Mouse (Mus musculus) cerebellum, adult 11-12 months (tissue): Measurements from ENCODE around the gene Rap2a.
A peak's percentile ranks its signal among the peaks of the same experiment; 100 is the strongest.

ENCODE experiments used
- DNase-seq: peaks from one replicate; pipeline ENCODE4 v3.0.0; 2022

Rap2a gene

DNA sequence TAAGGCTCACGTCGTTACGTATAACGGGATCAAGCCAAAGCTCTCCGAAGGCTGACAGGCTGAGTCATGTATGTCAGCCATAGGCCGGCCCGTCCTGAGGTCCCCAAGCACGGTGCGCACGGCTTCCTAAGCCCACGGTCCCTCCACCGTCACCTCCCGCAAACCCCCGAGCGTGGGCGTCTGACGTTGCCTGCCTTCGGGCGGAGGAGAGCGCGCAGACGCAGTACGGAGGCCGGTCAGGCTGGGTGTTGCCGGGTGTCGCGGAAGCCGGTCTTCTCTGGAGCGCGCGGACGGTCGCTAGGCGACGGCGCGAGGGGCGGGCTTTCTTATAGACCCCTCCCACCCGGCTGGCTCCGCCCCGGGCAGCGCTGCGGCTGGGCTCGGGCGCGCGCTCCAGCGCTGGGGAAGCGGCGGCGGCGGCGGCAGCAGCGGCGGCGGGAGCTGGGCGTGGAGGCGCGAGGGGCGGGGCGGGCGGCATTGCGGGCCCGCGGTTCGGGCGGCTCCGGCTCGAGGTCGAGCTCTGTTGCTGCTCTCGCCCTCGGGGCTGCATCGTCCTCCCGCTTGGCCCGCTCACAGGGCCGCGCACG, at the start of gene Rap2a:
Rap2a (plus strand) TSS at position 463 of the 587 bp plus-strand sequence.
- DNase-seq: peak; percentile 99

DNA sequence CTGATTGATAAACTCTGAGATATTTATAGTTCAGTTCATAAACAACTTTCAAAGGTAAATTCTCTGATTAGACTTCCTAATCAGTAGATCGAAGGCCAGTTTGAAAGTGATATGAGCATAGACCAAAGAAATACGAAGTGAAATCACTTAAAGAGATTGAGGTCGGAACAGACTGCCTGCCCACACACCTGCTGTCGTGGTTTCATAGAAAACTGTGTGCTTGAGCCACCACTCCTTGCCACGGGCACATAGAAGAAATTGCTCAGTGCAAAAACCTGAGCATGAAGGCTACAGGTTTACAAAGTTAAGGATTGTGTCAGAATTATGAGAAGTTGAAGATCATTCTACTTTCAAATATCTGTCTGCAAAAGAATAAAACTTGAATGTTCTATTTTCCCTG, 49.7 kb upstream of the Rap2a start:
- DNase-seq: no peak

DNA sequence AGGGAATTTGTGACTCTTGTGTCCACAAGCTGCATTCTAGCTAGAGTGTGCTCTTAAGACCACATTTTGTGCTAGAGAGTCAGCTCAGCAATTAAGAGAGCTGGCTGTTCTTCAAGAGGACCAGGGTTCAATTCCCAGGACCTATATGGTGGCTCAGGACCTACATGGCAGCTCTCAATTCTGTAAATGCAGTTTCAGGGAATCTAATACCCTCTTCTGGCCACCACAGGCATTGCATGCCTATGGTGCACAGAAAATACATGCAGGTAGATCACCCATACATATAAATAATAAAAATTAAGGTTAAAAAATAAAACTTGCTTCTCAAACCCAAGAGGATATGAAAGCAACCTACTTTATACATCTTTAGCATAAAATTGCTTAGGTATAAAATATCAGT, 45.5 kb upstream of the Rap2a start:
- DNase-seq: no peak

DNA sequence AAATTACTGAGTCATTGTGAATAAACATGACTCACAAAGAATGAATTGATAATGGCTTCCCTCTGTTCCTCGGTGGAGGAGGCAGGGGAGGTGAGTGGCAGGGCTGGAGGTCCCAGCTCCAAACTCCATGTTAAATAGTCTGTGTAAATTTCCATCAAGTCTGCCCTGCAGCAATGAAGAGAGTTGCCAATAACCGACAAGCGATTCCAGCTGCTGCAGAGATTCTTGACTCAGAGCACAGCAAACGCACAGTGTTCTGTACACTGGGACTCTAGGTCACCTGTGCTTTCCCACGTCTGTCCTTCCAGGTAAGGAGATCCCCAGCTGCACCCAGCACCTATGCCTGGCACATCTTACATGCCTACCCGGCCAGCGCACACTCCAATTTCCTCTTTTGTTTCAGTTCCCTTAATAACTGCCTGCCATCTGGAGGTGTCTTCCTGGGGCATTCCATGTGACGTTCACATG, 44.3 kb upstream of the Rap2a start:
- DNase-seq: no peak

DNA sequence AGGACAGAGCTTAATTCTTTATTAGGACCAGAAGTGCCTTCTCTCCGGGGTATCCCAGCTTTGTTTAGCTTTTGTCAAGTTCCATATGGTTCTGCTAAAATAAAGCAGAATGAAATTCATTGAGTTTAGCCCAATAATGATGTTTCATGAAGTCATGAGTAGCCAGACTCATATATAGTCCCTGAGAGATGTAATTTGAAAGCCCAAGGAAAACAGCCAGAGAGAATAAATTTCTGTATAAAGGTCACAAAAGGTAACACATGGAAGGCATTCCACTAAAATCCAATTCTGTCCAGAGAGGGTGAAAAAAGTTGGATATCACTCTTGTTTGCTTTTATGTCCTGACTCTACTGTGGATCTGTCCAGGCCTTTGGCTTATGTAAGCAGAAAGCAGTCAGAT, 43.4 kb upstream of the Rap2a start:
- DNase-seq: no peak

DNA sequence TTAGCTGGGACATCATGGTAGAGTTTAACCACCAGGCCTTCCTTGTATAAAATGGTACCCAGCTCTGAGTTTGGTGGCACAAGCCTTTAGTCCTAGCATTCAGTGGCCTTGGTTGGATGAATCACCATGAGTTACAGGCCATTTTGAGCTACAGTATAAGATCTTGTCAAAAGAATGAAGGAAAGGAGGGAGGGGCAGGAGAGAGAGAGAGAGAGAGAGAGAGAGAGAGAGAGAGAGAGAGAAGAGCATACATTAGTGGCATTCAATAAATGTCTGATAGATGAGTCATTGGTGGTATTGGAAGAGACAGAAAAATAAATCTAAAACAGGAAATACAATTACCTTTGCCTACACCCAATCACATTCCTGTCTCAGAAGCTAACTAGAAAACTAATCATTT, 37.5 kb upstream of the Rap2a start:
- no peak for DNase-seq

DNA sequence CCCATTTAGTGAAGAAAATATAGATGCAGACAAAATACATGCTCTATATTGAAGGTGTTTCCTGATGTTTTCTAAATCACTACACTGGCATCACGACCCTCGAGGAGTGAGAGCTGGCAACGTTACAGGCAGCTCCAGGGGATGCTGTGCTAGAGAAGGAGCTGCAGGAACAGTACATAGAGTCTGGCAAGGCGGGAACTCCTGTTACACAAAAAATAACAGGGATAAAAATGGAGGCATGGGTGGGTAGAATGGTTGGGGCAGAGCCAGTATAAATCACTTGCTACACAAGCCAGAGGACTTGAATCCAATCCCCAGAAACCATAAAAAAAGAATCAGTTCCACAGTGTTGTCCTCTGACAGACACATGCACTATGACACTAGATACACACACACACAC, 37.0 kb upstream of the Rap2a start:
- DNase-seq: no peak

DNA sequence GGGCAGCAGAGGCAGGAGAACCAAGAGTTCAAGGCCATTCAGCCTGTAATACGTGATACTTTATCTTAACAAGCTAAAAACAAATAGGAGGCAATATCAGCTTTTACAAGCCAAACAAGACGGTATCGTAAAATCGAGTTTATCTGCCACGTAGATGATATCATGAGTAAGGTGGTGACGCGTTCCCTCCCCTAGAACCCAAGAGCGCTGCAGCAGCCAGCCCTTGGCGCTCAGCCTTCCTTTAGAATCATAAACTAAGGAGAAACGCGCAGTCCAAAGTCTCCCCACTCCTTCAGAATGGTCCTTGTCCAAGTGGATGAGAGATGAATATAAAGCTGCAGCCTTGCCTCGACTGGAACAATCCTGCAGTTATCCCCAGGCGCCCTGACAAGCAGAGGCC, 36.4 kb upstream of the Rap2a start:
- no peak for DNase-seq

DNA sequence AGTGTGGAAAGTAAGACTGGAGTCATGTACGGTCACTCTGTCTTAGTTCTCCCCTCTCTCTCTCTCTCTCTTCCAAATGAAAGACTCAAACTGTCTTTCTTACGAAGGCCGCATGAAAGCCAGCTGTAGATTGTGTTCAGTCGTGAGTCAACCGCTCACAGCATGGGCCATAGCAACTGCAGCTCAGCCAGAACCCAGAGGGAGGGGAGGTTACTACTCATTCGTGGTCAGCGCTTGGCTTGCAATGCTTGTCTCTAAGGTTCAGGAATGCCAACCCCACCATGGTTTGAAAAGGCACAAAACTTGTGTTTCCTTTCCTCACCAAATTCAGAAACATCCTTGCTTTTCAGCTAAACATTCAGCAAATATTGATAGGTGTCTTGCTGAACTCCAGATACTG, 24.0 kb upstream of the Rap2a start:
- DNase-seq: no peak

DNA sequence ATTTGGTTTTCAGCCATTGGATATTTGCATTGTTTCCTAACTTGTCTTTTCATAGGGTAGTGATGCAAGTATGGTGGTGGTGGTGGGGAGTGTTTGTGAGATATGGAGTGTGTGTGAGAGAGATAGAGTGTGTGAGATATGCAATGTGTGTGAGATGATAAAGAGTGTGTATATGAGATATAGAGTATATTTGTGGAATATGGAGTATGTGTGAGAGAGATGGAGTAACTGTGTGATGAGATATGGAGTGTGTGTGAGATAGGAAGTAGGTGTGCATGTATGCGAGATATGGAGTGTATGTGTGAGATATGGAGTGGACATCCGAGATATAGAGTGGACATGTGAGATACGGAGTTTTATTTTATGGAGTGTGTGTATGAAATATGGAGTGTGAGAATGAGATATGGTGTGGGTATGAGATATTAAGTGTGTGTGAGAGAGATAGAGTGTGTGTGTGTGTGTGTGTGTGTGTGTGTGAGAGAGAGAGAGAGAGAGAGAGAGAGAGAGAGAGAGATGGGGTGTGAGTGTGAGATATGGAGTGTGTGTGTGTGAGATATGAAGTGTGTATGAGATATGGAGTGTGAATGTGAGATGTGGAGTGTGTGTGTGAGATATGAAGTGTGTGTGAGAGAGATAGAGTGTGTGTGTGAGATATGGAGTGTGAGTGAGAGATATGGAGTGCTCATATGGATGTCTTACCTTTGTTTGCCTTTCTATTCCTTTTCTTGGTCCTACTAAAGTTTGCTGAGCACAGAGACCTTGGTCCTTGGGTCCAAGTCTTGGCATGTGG, 14.1 kb upstream of the Rap2a start:
- DNase-seq: no peak

DNA sequence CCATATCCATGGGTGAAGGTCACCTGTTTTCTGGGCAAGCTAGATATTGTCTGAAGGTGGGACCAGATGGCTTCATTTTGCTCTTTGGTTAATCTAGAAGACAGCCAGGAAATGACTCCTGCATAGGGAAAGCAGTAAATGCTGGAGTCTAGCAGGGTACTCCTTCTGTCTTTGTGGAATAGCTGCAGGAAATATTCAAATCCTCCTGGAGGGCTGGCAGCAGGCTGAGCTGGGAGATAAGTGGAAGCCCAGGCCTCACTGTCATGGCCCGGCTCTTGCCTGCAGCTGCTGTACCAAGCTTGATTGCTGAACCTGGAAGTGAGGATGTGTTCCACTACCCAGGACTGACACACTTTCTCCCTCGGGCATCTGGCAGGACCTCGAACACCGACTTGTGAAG, 11.4 kb upstream of the Rap2a start:
- DNase-seq: no peak

DNA sequence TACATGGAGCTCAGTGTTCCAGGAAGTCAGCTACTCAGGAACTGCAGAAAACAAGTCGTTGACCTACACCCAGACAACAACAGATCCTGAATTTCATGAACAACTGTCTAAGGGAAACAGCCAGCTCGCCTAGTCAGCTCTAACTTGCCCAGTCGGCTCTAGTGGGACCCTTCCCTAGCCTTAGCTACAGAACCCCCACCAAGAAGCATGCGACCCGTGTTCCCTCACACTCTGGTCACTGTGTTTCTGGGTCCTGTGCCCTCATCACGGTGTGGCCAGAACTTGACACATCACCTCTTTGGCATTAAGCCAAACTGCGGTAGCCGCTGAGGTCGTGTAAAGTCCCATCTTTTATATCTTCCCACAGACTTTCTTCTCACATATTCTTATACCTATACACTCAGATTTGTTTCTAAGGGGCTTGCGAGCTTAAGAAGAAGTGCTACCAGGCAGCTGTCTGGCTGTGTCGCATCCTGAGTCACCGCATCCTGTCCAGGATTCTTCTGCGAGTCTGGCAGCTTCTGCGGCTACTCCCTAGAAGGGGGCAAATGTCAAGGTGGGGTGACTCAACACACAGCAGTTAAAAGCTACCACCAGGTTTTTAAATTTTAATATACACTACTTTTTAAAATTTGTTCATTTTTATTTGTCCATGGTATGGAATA, 9.0 kb upstream of the Rap2a start:
- no peak for DNase-seq

DNA sequence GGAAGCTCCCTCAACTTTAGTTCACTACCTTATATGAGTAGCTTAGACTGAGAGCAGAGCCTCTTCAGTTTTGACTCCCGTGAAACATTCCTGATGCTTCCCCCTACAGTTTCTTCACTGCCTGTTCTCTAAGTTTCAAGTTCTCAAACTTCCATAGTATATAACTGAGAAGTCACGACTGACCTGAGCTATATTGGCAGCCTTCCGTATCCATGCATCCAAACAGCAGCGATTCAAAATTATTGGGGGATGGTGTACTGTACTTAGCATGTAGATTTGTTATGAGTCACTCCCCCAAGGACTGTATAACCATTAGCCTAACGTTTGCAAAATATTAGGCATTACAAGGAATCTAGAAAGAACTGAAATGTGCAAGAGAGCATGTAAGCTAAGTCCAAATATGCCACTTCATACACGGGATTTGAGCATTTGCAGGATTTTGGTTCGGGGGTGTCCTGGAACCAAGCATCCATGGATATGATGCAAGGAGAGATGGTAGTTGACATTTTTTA, 2.0 kb upstream of the Rap2a start:
- no peak for DNase-seq

DNA sequence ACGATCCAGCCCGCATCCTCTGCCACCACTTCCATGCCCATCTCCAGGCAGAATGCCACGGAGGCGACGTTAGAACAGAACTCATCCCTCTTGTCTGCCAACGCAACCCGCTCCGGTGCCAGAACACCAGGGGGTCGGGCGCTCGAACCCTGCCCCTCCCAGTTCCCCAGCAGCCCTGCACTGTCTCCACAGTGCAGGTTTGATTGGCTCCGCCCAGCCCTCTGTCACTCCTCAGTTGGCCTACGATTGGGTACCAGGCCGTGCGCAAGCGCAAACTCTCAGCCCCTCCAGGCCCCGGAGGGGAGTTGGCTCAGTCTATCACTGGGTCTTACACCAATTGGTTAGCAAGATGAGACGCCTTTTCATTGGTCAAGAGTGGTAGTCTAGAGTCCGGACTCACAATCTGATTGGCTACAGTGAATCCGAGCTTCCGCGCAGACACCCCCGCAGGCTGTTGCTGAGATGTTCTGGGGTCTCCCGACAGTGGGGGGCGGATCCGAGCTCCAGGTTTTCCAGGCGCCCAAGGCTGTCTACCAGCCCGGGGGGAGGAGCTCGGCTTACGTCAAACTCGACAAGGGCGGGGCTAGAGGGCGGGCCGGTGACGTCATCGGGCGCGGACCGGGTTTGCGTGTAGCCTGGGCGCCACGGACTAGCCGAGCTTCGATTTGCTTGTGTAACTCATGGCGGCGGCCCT, 809 bp upstream of the Rap2a start:
- DNase-seq: peak; percentile 100

DNA sequence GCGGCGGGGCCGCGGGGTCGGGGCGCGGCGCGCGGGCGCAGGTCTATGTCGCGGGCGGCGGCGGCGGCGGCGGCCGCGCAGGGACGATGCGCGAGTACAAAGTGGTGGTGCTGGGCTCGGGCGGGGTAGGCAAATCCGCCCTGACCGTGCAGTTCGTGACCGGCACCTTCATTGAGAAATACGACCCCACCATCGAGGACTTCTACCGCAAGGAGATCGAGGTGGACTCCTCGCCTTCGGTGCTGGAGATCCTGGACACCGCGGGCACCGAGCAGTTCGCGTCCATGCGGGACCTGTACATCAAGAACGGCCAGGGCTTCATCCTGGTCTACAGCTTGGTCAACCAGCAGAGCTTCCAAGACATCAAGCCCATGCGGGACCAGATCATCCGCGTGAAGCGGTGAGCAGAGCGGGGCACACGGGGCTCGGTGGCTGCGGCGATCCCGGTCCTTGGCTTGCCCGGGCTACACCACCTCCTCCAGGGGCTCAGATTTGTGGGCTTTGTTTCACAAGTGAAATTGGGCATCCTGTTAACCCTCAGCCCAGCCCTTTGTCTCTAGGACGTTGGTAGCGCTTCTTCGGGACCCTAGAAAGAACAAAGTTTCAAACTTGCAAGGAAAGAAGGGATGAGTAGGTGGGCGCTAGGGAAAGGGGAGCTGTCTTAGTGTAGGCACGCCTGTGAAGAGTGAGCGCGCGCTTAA, 547 bp downstream of the Rap2a start:
- peak; percentile 79 for DNase-seq

DNA sequence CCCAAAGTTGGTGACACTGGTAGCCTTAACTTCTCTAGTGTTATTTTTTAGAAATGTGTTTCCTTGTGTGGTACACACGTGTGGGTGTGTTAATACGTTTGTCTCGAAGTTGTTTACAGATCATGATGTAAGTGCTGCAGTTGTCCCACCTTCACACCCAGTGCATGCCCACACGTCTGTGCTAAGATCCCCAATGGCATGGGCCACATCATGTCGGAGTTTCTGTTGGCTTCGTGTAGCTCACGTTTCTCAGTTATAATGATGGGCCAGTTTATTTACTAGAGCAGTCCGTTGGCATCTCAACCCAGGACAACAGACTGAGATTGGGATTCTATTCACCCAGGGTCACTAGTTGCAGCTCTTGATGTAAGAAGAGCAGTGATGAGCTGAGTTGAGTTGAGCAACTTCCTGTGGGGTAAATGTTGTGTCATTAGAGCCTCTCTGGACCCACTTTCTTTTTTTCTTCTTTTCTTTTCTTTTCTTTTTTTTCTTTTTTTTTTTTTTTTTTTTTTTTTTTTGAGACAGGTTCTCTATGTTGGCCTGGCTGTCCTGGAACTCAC, 2.2 kb downstream of the Rap2a start:
- no peak for DNase-seq

DNA sequence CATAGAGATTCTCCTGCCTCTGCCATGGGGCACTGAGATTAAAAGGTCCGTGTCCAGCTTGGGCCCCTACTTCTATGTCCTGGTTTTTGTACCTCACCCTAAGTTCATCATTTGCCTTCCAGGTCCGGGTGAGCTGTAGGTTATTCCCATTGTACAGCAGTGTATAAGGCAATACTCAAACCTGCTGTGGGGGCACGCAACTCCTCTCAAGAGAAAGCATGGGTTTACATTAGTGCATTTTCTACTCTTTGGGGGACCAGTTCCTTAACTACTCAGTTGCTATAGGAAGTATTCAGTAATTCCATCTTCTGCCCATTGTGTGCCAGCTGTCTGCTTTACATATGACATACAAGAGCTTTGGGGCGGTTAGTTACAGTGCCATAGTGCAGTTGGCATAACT, 2.7 kb downstream of the Rap2a start:
- no peak for DNase-seq

DNA sequence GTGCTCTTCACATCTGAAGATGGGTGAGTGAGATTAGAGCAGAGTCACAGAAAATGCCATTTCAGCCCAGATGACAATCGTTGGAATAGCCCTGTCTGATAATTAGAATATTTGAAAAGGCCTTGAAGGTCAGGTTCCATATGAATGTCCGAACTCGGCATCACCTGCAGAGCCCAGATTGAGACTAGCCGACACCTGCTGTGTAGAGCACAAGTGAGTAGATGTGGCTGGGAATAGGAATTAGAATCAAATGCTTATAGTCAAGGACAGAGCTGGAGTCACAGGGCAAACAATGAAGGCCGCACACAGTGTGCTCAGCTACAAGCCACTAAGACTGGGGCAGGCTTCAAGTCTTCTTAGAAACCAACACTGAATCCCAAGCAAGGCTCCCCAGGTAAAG, 6.3 kb downstream of the Rap2a start:
- no peak for DNase-seq

DNA sequence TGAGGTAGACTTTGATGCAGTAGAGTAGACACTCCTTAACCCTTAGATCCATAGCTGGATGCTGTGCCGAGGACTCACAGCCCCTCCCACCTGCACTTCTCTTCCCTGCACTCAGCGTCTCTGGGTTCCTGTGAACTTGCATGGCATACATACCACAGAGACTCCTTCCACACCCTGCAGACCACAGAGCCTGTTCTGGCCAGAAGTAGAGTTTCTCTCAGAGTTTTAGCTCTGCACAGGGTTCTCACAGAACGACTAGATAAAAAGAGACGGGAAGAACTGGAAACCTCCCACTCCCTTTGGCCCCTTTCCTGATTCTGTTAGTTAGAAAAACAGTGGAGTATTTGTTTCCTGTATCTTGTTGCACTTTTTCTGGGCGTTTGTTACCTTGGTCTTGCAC, 18.0 kb downstream of the Rap2a start:
- DNase-seq: no peak

DNA sequence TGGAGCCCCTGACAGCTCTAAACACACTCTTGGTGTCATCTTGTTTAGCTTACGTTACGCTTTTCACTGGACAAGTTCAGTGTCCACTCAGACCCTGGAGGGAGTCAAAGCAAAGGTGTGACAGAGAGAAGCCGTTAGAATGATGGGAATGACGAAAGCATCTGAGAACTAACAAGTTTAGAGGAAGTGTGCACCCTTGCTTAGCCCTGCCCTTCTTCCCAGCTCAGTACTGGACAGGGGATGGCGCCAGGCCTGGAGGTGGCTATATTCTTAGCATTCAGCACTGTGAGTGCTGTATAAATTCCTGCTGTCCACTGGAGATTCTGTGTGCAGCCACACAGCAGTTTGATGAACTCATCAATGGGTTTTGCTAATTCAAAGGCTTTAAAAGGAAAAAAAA, 18.6 kb downstream of the Rap2a start:
- no peak for DNase-seq

DNA sequence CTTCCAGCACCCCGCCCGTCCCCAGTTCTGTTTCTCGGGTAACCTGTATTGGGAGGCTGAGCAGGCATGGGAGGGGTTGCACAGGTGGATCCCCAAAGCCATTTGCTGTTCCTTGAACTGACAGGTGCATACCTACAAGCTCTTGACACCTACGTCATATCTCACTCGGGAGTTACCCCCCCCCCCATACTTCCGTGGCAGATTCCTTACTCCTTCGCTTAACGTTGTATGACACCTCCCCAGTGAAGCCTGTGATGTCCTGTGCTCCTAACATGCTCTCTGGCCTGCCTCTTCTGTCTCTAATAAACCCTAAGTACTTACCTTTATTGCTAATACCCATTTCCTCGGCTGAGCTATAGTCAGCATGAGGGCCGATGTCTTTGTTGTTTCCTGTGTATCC, 20.9 kb downstream of the Rap2a start:
- DNase-seq: no peak

DNA sequence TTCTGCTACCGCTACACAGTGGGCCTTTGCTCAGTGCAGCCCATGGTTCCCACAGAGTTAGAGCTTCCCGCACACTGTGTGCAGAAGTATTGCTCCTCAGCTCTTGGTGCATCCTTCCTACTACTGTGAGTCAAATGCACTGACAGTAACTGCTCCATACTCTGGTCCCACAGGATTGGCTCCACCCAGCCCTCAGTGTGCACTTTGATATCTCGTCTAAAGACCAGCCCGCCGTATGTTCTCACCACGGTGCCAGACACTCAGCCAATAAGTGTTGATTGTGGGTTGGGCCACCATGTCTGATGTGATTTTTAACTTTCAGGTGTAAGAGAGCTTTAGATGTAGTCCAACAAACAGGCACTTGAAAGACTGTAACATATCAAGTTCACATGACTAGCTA, 21.4 kb downstream of the Rap2a start:
- DNase-seq: no peak
